Mouse (Mus musculus) intestine, embryonic 14.5 days (tissue): Measurements from ENCODE around the gene Pxylp1. TPM values are rescaled to one million over a fixed set of nuclear protein-coding genes. Genes with fewer than 3 reads are reported as not detected.

Experiments
- polyA plus RNA-seq: library from polyadenylated mRNA; unstranded; fragments of >200 nt; fragmentation: Nextera tagmentation; extraction: Ambion mirVana; gene quantifications from 2 replicates; pipeline ENCODE4 v1.2.1, GENCODE M21; 2014

Gene Pxylp1
- polyA plus RNA-seq, 1 experiment from 2014 or later: 56.2 TPM

Other genes with a start within 250 kb of the Pxylp1 start
- 20.2 and 21.0 TPM in 2 replicates for gene Zbtb38, start 139.8 kb downstream of the Pxylp1 start, polyA plus RNA-seq
- 28.3 and 33.2 TPM in 2 replicates for gene Spsb4, start 126.2 kb upstream of the Pxylp1 start, polyA plus RNA-seq
- 96.7 and 105 TPM in 2 replicates for gene Slc25a36, start 218.5 kb upstream of the Pxylp1 start, polyA plus RNA-seq